Mouse (Mus musculus) urinary bladder, postnatal 36 days (tissue): ENCODE results near the gene Golga2.
A peak's percentile ranks its signal among the peaks of the same experiment; 100 is the strongest.

Source experiments
- DNase-seq, 2 experiments: peaks; one replicate each; pipeline ENCODE4 v3.0.0; 2022; ENCODE audit warnings: low spot score in 2 of 2, mixed read lengths in 1 of 2

Gene Golga2

GRCm38 (mm10) chr2:32317791-32318417 lies 30.7 kb downstream of the Golga2 start:
- DNase-seq, result peak in 1 of 2 experiments; percentile 66

DNA sequence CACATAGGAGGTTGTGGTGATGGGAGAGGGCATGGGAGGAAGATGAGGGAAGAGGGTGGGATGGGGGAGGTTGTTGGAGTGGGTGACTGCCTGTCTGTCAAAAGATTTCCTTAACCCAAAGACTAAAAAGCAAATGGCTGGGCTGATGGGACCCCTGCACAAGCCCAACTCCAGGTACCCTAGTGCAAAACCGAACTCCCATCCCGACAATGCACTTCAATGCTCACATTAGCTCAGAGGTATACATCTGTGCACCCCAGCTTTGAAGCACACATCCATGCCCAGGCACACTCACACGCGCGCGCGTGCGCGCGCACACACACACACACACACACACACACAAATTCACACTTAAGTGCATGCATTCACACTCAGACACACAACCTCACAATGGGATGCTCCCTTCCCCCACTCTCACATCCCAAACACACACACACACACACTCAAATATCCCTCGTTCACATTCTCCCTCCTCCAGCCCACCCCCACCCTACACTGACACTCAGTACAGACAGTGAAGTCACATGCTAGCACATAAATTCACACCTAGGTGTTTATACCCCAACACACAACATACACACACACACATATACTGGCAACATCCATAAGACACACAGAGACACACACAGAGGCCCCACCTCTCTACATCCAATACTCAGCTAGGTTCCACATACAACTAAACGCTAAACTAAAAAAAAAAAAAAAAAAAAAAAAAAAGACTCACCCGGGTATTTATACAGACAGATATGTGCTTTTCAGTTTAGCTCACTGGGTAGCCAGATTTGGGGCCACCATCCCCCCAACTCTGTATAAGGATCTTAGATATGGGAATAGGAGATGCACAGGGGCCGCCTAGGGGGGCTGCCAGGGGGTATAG lies 31.8 kb downstream of the Golga2 start:
- no peak for DNase-seq

- DNase-seq, result no peak
Observed at GRCm38 (mm10) chr2:32319586-32320580, 32.7 kb downstream of the Golga2 start.

GRCm38 (mm10) chr2:32320721-32321120 lies 33.5 kb downstream of the Golga2 start:
- no peak for DNase-seq

DNA sequence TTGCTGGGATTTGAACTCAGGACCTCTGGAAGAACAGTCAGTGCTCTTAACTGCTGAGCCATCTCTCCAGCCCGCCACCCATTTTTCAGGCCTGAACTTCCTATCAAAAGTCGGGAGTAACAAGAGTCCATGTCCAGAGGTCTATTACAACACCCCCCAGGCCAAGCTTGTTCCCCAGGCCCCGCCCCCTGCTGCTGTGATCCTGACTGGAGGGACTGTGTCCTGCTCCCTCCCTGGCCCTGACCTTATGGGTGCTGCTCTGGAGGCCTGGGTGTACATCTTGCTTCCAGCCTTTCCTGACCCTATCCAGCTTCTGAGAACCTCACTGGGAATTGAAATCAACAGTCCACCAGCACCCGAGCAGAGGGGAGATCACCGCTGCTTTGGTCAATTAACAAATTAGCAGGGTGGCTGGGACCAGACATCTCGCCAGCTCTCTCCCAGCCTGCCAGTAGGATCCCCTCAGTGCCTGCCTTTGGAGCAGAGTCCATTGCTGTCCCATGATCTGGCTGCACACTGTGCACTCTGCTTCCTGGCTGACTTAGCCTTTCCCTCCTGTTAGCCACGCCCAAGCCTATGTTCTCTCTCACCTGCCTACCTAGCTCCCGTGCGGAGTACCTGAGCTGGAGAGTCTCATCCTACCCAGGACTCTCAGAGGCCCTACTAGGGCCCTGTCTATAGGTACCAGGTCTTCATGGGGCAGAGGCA lies 34.6 kb downstream of the Golga2 start:
- DNase-seq, result no peak

DNA sequence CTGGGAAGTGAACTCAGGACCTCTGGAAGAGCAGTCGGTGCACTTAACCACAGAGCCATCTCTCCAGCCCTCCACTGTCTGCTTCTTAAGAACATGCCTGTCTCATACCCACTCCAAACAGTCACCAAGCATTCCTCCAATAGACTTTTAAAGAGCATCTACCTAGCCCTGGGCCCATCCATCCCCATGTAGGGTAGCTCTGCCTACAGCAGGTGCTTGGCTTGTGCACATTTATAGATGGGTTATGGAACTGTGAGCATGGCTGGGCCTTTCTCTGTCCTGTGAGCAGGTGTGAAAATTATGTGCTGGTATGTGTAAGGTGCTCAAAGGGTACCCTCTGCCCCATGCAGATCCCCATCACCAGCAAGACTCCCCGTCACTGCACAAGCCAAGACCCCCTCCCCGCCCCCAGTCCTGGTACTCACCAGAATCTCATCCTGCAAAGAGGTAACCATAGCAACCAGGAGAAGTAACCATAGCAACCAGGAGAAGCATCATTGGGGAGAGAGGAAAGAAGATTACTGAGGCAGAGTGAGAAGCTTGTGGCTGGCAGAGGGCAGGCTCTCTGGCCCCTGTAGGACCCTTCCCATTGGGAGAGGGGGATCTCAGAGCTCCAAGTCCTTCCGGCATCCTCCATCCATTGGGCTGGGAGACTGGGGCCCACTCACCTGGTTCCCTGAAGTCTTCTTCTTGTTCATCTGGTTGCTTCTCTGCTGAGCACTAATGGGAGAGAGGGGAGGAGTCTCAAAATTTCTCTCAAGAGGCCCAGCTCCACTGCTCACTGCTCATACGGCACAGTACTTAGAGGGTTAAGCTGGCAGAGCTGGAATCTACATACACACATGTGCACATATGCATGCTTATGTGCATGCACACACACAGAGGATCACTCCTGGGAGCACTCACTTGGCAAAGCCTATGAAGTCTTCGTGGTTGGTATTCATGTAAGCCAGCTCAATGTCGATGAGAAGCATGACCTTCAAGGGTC lies 35.9 kb downstream of the Golga2 start:
- no peak for DNase-seq

DNA sequence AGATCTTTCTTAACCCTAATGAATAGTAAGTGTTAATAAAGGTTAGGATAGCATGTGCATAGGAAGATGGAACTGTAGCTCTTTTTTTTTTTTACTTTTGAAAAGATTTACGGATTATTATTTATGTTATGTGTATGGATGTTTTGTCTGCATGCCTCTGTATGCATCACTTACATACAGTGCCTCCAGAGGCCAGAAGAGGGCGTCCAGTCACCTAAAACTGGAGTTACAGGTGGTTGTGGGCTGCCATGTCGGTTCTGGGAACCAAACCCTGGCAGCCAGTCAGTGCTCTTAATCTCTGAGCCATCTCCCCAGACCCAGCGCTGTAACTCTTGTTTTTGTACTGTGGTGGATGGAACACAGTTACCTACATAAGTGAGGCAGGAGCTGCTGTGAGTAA lies 37.1 kb downstream of the Golga2 start:
- no peak for DNase-seq

- no peak for DNase-seq
Observed at GRCm38 (mm10) chr2:32325342-32325741, 38.2 kb downstream of the Golga2 start.

GRCm38 (mm10) chr2:32327200-32327599 lies 40.0 kb downstream of the Golga2 start:
- DNase-seq, result no peak

DNA sequence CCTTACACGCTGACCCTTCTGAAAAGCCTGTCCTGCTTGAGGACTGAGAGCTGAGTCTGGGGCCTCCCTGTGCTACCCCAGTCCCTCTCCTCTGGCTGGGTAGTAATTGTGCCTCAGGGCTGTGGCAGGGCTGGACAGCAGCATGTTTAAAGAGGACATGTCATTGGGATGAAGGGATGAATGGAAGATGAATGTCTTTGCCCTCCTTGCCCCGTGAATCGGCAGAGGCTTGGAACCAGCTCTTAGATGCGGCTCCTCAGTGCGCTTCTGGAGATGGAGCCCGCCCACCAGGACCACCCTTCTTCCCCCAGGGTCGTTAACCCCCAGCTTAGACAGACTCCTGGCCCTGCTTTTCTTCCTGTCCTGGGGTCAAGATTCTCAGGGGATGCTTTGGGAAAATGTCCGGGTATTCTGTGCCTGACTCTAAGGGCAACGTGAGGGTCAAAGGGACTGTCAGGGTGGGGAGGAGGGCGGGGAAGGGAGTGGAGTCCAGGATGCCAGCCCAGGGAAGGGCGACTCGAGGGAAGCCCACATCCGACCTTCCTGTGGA lies 41.8 kb downstream of the Golga2 start:
- no peak for DNase-seq

DNA sequence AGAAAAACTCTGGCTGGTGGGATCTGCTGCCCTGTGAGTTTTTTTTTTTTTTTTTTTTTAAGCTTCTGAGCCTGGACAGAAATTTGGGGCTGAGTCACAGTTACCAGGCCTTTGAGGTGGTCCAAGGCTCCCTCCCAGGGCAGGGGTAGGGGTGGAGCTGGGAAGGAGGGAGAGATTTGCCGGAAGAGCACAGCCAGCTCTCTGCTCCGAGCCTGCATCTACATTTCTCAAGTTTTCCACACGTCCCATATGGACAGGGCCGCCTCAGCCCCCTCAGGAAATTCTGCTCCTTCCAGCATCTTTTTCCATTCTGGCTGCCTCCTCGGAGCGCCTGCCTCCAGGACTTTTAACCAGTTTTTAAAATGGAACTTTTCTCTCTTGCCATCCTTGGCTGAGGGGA lies 42.3 kb downstream of the Golga2 start:
- no peak for DNase-seq

- no peak for DNase-seq
Observed at GRCm38 (mm10) chr2:32332159-32332558, 45.0 kb downstream of the Golga2 start.

- no peak for DNase-seq
Observed at GRCm38 (mm10) chr2:32335888-32336287, 48.7 kb downstream of the Golga2 start.

- DNase-seq, result no peak
Observed at GRCm38 (mm10) chr2:32339912-32340642, 52.9 kb downstream of the Golga2 start.

GRCm38 (mm10) chr2:32340836-32341633 lies 53.9 kb downstream of the Golga2 start:
- no peak for DNase-seq

- no peak for DNase-seq
Observed at GRCm38 (mm10) chr2:32341634-32341939, 54.4 kb downstream of the Golga2 start.

- no peak for DNase-seq
Observed at GRCm38 (mm10) chr2:32342039-32342438, 54.9 kb downstream of the Golga2 start.
